Mouse (Mus musculus) brain, embryonic 14.5 days (tissue): ENCODE results near the gene Opn1sw.
"Not testable (repeated sequence)": the region's sequence is repeated elsewhere in the genome, so short reads cannot be mapped to it uniquely, and the experiment has no call there.

ENCODE experiments used
- CTCF ChIP-seq: fragments of 200-500 bp; IDR thresholded peaks from 2 replicates; pipeline ENCODE4 v1.5.1; 2012; ENCODE audit warnings: inconsistent platforms, mild to moderate bottlenecking, moderate library complexity, borderline replicate concordance; ENCODE audit not compliant: insufficient read depth, insufficient read length; ENCODE audit errors: extremely low read depth
- POLR2A ChIP-seq: fragments of 200-500 bp; IDR thresholded peaks from 2 replicates; pipeline ENCODE4 v1.6.1; 2012; ENCODE audit warnings: mild to moderate bottlenecking, inconsistent platforms, borderline replicate concordance; ENCODE audit not compliant: poor library complexity, insufficient read depth, insufficient read length, severe bottlenecking; ENCODE audit errors: extremely low read depth

DNA sequence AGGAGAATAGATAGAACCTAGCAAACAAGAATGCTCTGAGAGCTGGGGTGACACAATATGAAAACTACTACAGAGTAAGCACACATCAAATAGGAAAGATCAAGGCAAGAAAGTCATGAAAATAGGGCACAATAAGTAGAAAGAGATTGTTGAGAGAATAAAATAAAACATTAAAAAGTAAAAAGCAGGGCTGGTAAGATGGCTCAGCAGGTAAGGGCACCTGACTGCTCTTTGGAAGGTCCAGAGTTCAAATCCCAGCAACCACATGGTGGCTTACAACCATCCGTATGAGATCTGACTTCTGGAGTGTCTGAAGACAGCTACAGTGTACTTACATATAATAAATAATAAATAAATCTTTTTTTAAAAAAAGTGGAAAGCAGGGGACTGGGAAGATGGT, 2.2 kb upstream of the Opn1sw start:
- not testable (repeated sequence) for TF ChIP-seq CTCF, POLR2A
